ENCODE assay signal across 8 mouse cellular contexts in genomic region chr8:95716546-95717335, GRCm38 (mm10). TPM values are rescaled to one million over a fixed set of nuclear protein-coding genes. Genes with fewer than 3 reads are reported as not detected.
DNase-seq lines count a peak whose midpoint lies in the region; ATAC-seq and TF ChIP-seq lines count a peak whose summit lies in the region.

No protein-coding gene starts in this region.

- ATAC-seq in kidney, embryonic 14.5 days (ENCODE audit: low FRiP score, low TSS enrichment), result no peak
- no peak for ATAC-seq in forebrain, embryonic 15.5 days (replicated peaks)
- ATAC-seq in liver, embryonic 14.5 days (ENCODE audit: insufficient read depth), result no peak
- no peak for ATAC-seq in monocyte, adult 5-6 weeks (replicated peaks; ENCODE audit: insufficient number of reproducible peaks, low FRiP score, low TSS enrichment, poor library complexity, severe bottlenecking)

- peaks cover 18% of the 10 kb centered on the region for H3K79me2 ChIP-seq in MEL (ENCODE audit: control insufficient read depth, insufficient read depth, low read length, poor library complexity)

- 0 out of 4 replicates have a peak, but pooled peaks of 1 of the 2 experiments have one; percentile 30 for TF ChIP-seq POLR2A in MEL (IDR thresholded peaks at IDR 0.05; ENCODE audit: control insufficient read depth in 1 of 2, insufficient read depth in 1 of 2, low read depth in 1 of 2, low read length in 2 of 2, poor library complexity in 1 of 2)

- H3K36me3 ChIP-seq in kidney, embryonic 14.5 days (ENCODE audit: control insufficient read depth, insufficient read depth, low read length), result peaks cover 46% of the 10 kb centered on the region
- H3K36me3 ChIP-seq in MEL (ENCODE audit: control insufficient read depth in 1 of 2, insufficient read depth in 2 of 2, low read length in 2 of 2), result peaks cover 5 to 15% of the 10 kb centered on the region in 2 experiments
- peaks cover 44% of the 10 kb centered on the region for H3K36me3 ChIP-seq in forebrain, embryonic 15.5 days
- H3K36me3 ChIP-seq in liver, embryonic 14.5 days (replicated peaks; ENCODE audit: control insufficient read depth, insufficient read depth, low read depth), result peaks cover 38% of the 10 kb centered on the region

- H3K27me3 ChIP-seq in kidney, embryonic 14.5 days (ENCODE audit: control insufficient read depth, insufficient read depth, low read length), result no peaks in the 10 kb centered on the region
- no peaks in the 10 kb centered on the region for H3K27me3 ChIP-seq in MEL (ENCODE audit: control insufficient read depth in 1 of 2, insufficient read depth in 2 of 2, low read length in 2 of 2)
- H3K27me3 ChIP-seq in forebrain, embryonic 15.5 days, result no peaks in the 10 kb centered on the region
- no peaks in the 10 kb centered on the region for H3K27me3 ChIP-seq in liver, embryonic 14.5 days (ENCODE audit: control insufficient read depth, insufficient read depth, low read length)

- TF ChIP-seq EP300 in MEL (IDR thresholded peaks at IDR 0.05; ENCODE audit: low read depth in 1 of 2, low read length in 2 of 2), result no peak
- TF ChIP-seq EP300 in liver, embryonic 14.5 days (IDR thresholded peaks at IDR 0.05; ENCODE audit: low read depth), result no peak

- peak overlapping the region; percentile 82 for H3K9ac ChIP-seq in kidney, embryonic 14.5 days (ENCODE audit: low read depth, low read length)
- H3K9ac ChIP-seq in MEL (ENCODE audit: control insufficient read depth, low read depth, low read length, poor library complexity, severe bottlenecking), result peak overlapping the region; percentile 88
- peak overlapping the region; percentile 83 for H3K9ac ChIP-seq in forebrain, embryonic 15.5 days (replicated peaks)
- H3K9ac ChIP-seq in liver, embryonic 14.5 days (replicated peaks), result peak overlapping the region; percentile 56

- H3K4me1 ChIP-seq in kidney, embryonic 14.5 days (ENCODE audit: control insufficient read depth, insufficient read depth, low read length), result peaks cover 7% of the 10 kb centered on the region; the same call in 1 of the 2 replicates
- peaks cover 6 to 14% of the 10 kb centered on the region in 2 experiments for H3K4me1 ChIP-seq in MEL (ENCODE audit: control insufficient read depth in 1 of 2, insufficient read depth in 2 of 2, low read length in 2 of 2)
- H3K4me1 ChIP-seq in forebrain, embryonic 15.5 days, result peaks cover 16% of the 10 kb centered on the region
- H3K4me1 ChIP-seq in liver, embryonic 14.5 days (replicated peaks; ENCODE audit: control insufficient read depth in 2 of 2, insufficient read depth in 2 of 2, low read length in 1 of 2), result peaks cover 16 to 18% of the 10 kb centered on the region in 2 experiments

- no peak for TF ChIP-seq CTCF in MEL (IDR thresholded peaks at IDR 0.05 in 2 of 3, conservative IDR thresholded peaks at IDR 0.05 in 1 of 3; ENCODE audit: control insufficient read depth in 1 of 3, insufficient read depth in 1 of 3, low read depth in 2 of 3, low read length in 3 of 3, poor library complexity in 1 of 3, severe bottlenecking in 1 of 3)
- TF ChIP-seq CTCF in liver, embryonic 14.5 days (IDR thresholded peaks at IDR 0.05; ENCODE audit: low read depth), result no peak

- TF ChIP-seq RAD21 in MEL (IDR thresholded peaks at IDR 0.05; ENCODE audit: low read depth, low read length), result no peak

- peak overlapping the region; percentile 83 for H3K4me3 ChIP-seq in kidney, embryonic 14.5 days (ENCODE audit: low read length)
- H3K4me3 ChIP-seq in MEL (ENCODE audit: control insufficient read depth in 1 of 2, insufficient read depth in 1 of 2, low read depth in 2 of 2, low read length in 2 of 2), result peak overlapping the region; percentile 77 to 80
- H3K4me3 ChIP-seq in forebrain, embryonic 15.5 days, result peak overlapping the region; percentile 92
- peak overlapping the region; percentile 63 to 79 for H3K4me3 ChIP-seq in liver, embryonic 14.5 days (ENCODE audit: insufficient read depth in 1 of 2, low read depth in 2 of 2, low read length in 2 of 2)

- DNase-seq in kidney, adult 9 months, result no peak
- DNase-seq in MEL (ENCODE audit: low read depth, low spot score), result peak; percentile 63
- DNase-seq in liver, embryonic 14.5 days (ENCODE audit: low read depth in 3 of 3, low spot score in 3 of 3), result peak in 1 of 3 experiments; percentile 15
- no peak for DNase-seq in T-cell, adult 2 months (ENCODE audit: low spot score)
- DNase-seq in natural killer cell, adult 2 months (ENCODE audit: low spot score in 2 of 2), result no peak

- H3K27ac ChIP-seq in kidney, embryonic 14.5 days (ENCODE audit: low read depth, low read length), result 0 out of 2 replicates have a peak overlapping the region, but pooled peaks have one; percentile 51
- no peak overlapping the region for H3K27ac ChIP-seq in MEL (ENCODE audit: control insufficient read depth, low read depth, low read length)
- H3K27ac ChIP-seq in forebrain, embryonic 15.5 days (replicated peaks), result no peak overlapping the region
- H3K27ac ChIP-seq in liver, embryonic 14.5 days, result no peak overlapping the region

- WGBS in kidney, embryonic 14.5 days, result 17% methylated on average over 21 of the region's 21 CpGs
- 18% methylated on average over 21 of the region's 21 CpGs for WGBS in forebrain, embryonic 15.5 days
- 13% methylated on average over 21 of the region's 21 CpGs for WGBS in liver, embryonic 14.5 days (ENCODE audit: insufficient replicate concordance)

- peak overlapping the region; percentile 92 for H3K4me2 ChIP-seq in kidney, embryonic 14.5 days (replicated peaks; ENCODE audit: low read depth, low read length)
- peak overlapping the region; percentile 81 for H3K4me2 ChIP-seq in forebrain, embryonic 15.5 days (replicated peaks)
- H3K4me2 ChIP-seq in liver, embryonic 14.5 days (ENCODE audit: low read depth), result peak overlapping the region; percentile 67

- no peaks in the 10 kb centered on the region for H3K9me3 ChIP-seq in kidney, embryonic 14.5 days (ENCODE audit: control insufficient read depth, low read length)
- H3K9me3 ChIP-seq in MEL (replicated peaks; ENCODE audit: insufficient read depth, low read length), result no peaks in the 10 kb centered on the region
- no peaks in the 10 kb centered on the region for H3K9me3 ChIP-seq in forebrain, embryonic 15.5 days
- H3K9me3 ChIP-seq in liver, embryonic 14.5 days (ENCODE audit: control insufficient read depth, low read length), result no peaks in the 10 kb centered on the region

TF ChIP-seq in MEL, 35 proteins besides CTCF, POLR2A, EP300 and RAD21:
- TF ChIP-seq MYB (IDR thresholded peaks at IDR 0.05; ENCODE audit: low read depth, low read length) (no peak), SMC3 (IDR thresholded peaks at IDR 0.05; ENCODE audit: low read depth, low read length) (0 out of 2 replicates have a peak, but pooled peaks have one; percentile 9), NELFE (IDR thresholded peaks at IDR 0.05; ENCODE audit: low read depth, low read length) (no peak), RCOR1 (IDR thresholded peaks at IDR 0.05; ENCODE audit: low read depth, low read length) (0 out of 2 replicates have a peak, but pooled peaks have one; percentile 42)
TF ChIP-seq in MEL: peak in this region for 2.

RNA-seq across cellular contexts. Expression of gene Setd6, which starts 1.1 kb away (rescaled TPM):
- polyA plus RNA-seq in kidney, embryonic 14.5 days (2014; fragmentation: Nextera tagmentation; extraction: Ambion mirVana), result 21.6 and 25.1 TPM in 2 replicates
- total RNA-seq in MEL (2012; rRNA removed), result 37.8 and 42.0 TPM in 2 replicates
- polyA plus RNA-seq in MEL (2012; ENCODE audit: insufficient read depth in 1 of 2, insufficient read length in 2 of 2, low read depth in 1 of 2, low replicate concordance in 2 of 2, missing spikeins in 1 of 2), result 10 to 100 TPM in 1 of 2 experiments, not detected in 1; 78.4 TPM
- 26.1 and 28.8 TPM in 2 replicates for polyA plus RNA-seq in forebrain, embryonic 15.5 days (2015; fragmentation: Nextera tagmentation; extraction: Ambion mirVana)
- 8.2 and 16.0 TPM in 2 replicates for polyA plus RNA-seq in liver, embryonic 14.5 days (2012; rRNA removed)
- polyA plus RNA-seq in liver, embryonic 14.5 days (2014; fragmentation: Nextera tagmentation; extraction: Ambion mirVana), result 15.0 and 17.4 TPM in 2 replicates
- total RNA-seq in monocyte, adult 5-6 weeks (2017), result 28.0 to 35.7 TPM (median 28.3 TPM) in 3 replicates

RNA-seq across cellular contexts. Expression of gene Ndrg4, which starts 40.0 kb away (rescaled TPM):
- 6.7 and 11.4 TPM in 2 replicates for polyA plus RNA-seq in kidney, embryonic 14.5 days (2014; fragmentation: Nextera tagmentation; extraction: Ambion mirVana)
- 0.15 TPM in 1 of 2 replicates, not detected in the other for total RNA-seq in MEL (2012; rRNA removed)
- polyA plus RNA-seq in MEL (2012; ENCODE audit: insufficient read depth in 1 of 2, insufficient read length in 2 of 2, low read depth in 1 of 2, low replicate concordance in 2 of 2, missing spikeins in 1 of 2), result under 1 TPM in 1 of 2 experiments, not detected in 1; 0.28 TPM
- polyA plus RNA-seq in forebrain, embryonic 15.5 days (2015; fragmentation: Nextera tagmentation; extraction: Ambion mirVana), result 200 and 204 TPM in 2 replicates
- 0.81 and 0.95 TPM in 2 replicates for polyA plus RNA-seq in liver, embryonic 14.5 days (2012; rRNA removed)
- 0.62 and 1.0 TPM in 2 replicates for polyA plus RNA-seq in liver, embryonic 14.5 days (2014; fragmentation: Nextera tagmentation; extraction: Ambion mirVana)
- not detected in 3 replicates for total RNA-seq in monocyte, adult 5-6 weeks (2017)

Comparison
In these comparisons a context has a peak if more than half of its experiments do, and no peak if none do; other contexts are left out.
1. RNA of gene Ndrg4, which starts 40.0 kb away (polyA plus RNA-seq): 200 to 204 TPM in forebrain, embryonic 15.5 days; 6.7 to 11.4 TPM in kidney, embryonic 14.5 days, 0.62 to 1.0 TPM in liver, embryonic 14.5 days and 0.28 TPM in MEL; every median in the first group is over 10 times any median in the second.
2. Peak in every context shown above with its lines, with median percentiles within 50 percentile points of each other: H3K4me2 ChIP-seq, H3K4me3 ChIP-seq and H3K9ac ChIP-seq.